In the genomic region with DNA sequence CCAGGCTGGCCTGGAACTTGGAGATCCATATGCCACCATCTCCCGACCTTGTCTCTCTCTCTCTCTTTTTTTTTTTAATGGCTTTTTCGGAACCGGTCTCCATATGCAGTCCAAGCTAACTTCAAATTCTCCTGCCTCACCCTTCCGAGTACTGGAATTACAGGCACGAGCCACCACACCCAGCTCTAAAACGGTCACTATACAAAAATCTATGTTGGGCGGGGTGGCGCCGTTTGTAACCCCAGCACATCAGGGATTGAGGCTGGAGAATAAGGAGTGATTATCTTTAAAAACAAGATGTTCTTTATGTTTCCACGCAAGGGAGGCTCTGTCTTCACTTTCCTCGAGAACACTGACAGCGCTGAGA, we compare ENCODE assay signal across 8 mouse cellular contexts. TPM values are rescaled to one million over a fixed set of nuclear protein-coding genes. Genes with fewer than 3 reads are reported as not detected.
DNase-seq lines count a peak whose midpoint lies in the region; ATAC-seq lines count a peak whose summit lies in the region.

No protein-coding gene starts in this region.

- H3K27me3 ChIP-seq in kidney, embryonic 15.5 days, result no peaks in the 10 kb centered on the region
- H3K27me3 ChIP-seq in embryonic facial prominence, embryonic 10.5 days (replicated peaks; ENCODE audit: low read depth, poor library complexity, severe bottlenecking), result no peaks in the 10 kb centered on the region
- H3K27me3 ChIP-seq in hindbrain, embryonic 16.5 days (replicated peaks; ENCODE audit: control insufficient read depth, insufficient read depth, low read length), result no peaks in the 10 kb centered on the region
- no peaks in the 10 kb centered on the region for H3K27me3 ChIP-seq in midbrain, embryonic 15.5 days (replicated peaks)

- 4% methylated on average over 12 of the region's 12 CpGs for WGBS in kidney, embryonic 15.5 days
- WGBS in embryonic facial prominence, embryonic 10.5 days, result 6% methylated on average over 12 of the region's 12 CpGs
- WGBS in hindbrain, embryonic 16.5 days, result 4% methylated on average over 12 of the region's 12 CpGs
- WGBS in midbrain, embryonic 15.5 days, result 7% methylated on average over 12 of the region's 12 CpGs

- no peaks in the 10 kb centered on the region for H3K9me3 ChIP-seq in kidney, embryonic 15.5 days (replicated peaks)
- no peaks in the 10 kb centered on the region for H3K9me3 ChIP-seq in embryonic facial prominence, embryonic 10.5 days
- no peaks in the 10 kb centered on the region for H3K9me3 ChIP-seq in hindbrain, embryonic 16.5 days (ENCODE audit: control insufficient read depth, low read length)
- no peaks in the 10 kb centered on the region for H3K9me3 ChIP-seq in midbrain, embryonic 15.5 days

- peak overlapping the region; percentile 71 for H3K4me3 ChIP-seq in kidney, embryonic 15.5 days (replicated peaks)
- peak overlapping the region; percentile 76 for H3K4me3 ChIP-seq in embryonic facial prominence, embryonic 10.5 days
- peak overlapping the region; percentile 85 for H3K4me3 ChIP-seq in hindbrain, embryonic 16.5 days (ENCODE audit: low read length)
- peak overlapping the region; percentile 86 for H3K4me3 ChIP-seq in midbrain, embryonic 15.5 days

- peak overlapping the region; percentile 72 for H3K9ac ChIP-seq in kidney, embryonic 15.5 days
- H3K9ac ChIP-seq in hindbrain, embryonic 16.5 days (ENCODE audit: low read depth, low read length), result peak overlapping the region; percentile 92
- peak overlapping the region; percentile 89 for H3K9ac ChIP-seq in midbrain, embryonic 15.5 days

- peak overlapping the region; percentile 94 for H3K27ac ChIP-seq in kidney, embryonic 15.5 days
- peak overlapping the region; percentile 91 for H3K27ac ChIP-seq in embryonic facial prominence, embryonic 10.5 days (replicated peaks)
- peak overlapping the region; percentile 98 for H3K27ac ChIP-seq in hindbrain, embryonic 16.5 days (ENCODE audit: low read depth, low read length)
- H3K27ac ChIP-seq in midbrain, embryonic 15.5 days, result peak overlapping the region; percentile 97

- H3K36me3 ChIP-seq in kidney, embryonic 15.5 days, result peaks cover 33% of the 10 kb centered on the region
- H3K36me3 ChIP-seq in embryonic facial prominence, embryonic 10.5 days (replicated peaks), result peaks cover 47% of the 10 kb centered on the region
- H3K36me3 ChIP-seq in hindbrain, embryonic 16.5 days (ENCODE audit: control insufficient read depth, insufficient read depth, low read length), result peaks cover 7% of the 10 kb centered on the region
- H3K36me3 ChIP-seq in midbrain, embryonic 15.5 days (replicated peaks), result peaks cover 10% of the 10 kb centered on the region

- DNase-seq in kidney, postnatal 36 days, result no peak
- no peak for DNase-seq in embryonic facial prominence, embryonic 10.5 days (ENCODE audit: low spot score)
- no peak for DNase-seq in thymus, postnatal 25 days
- DNase-seq in left cerebral cortex, adult 8-10 months (ENCODE audit: low spot score in 2 of 2), result no peak

- H3K4me2 ChIP-seq in kidney, embryonic 15.5 days, result peak overlapping the region; percentile 65
- peak overlapping the region; percentile 74 for H3K4me2 ChIP-seq in hindbrain, embryonic 16.5 days (ENCODE audit: low read length)
- H3K4me2 ChIP-seq in midbrain, embryonic 15.5 days, result peak overlapping the region; percentile 58

- ATAC-seq in kidney, embryonic 15.5 days (replicated peaks; ENCODE audit: low FRiP score), result no peak
- ATAC-seq in hindbrain, embryonic 16.5 days, result peak; percentile 8; the same call in 1 of the 2 replicates
- peak; percentile 10; the same call in 1 of the 2 replicates for ATAC-seq in midbrain, embryonic 15.5 days (replicated peaks)
- ATAC-seq in granulocyte monocyte progenitor cell, adult 5-6 weeks (replicated peaks; ENCODE audit: poor library complexity, severe bottlenecking), result no peak

- H3K4me1 ChIP-seq in kidney, embryonic 15.5 days, result peaks cover 25% of the 10 kb centered on the region
- H3K4me1 ChIP-seq in embryonic facial prominence, embryonic 10.5 days, result peaks cover 30% of the 10 kb centered on the region
- H3K4me1 ChIP-seq in hindbrain, embryonic 16.5 days (ENCODE audit: control insufficient read depth, insufficient read depth, low read depth, low read length), result peaks cover 12% of the 10 kb centered on the region
- H3K4me1 ChIP-seq in midbrain, embryonic 15.5 days, result peaks cover 22% of the 10 kb centered on the region

RNA-seq across cellular contexts. Expression of a gene that starts 0.3 kb away (rescaled TPM):
- 58.0 and 65.7 TPM in 2 replicates for polyA plus RNA-seq in kidney, embryonic 15.5 days (2015; fragmentation: Nextera tagmentation; extraction: Ambion mirVana)
- polyA plus RNA-seq in embryonic facial prominence, embryonic 10.5 days (2016; fragmentation: Nextera tagmentation; extraction: Ambion mirVana), result 64.6 and 65.1 TPM in 2 replicates
- polyA plus RNA-seq in hindbrain, embryonic 16.5 days (2015; fragmentation: Nextera tagmentation; extraction: Ambion mirVana), result 20.8 and 22.3 TPM in 2 replicates
- 18.6 and 18.9 TPM in 2 replicates for polyA plus RNA-seq in midbrain, embryonic 15.5 days (2015; fragmentation: Nextera tagmentation; extraction: Ambion mirVana)
- total RNA-seq in granulocyte monocyte progenitor cell, adult 5-6 weeks (2014; fragmentation: Nextera tagmentation), result 66.8 and 88.9 TPM in 2 replicates
- 41.5 and 46.0 TPM in 2 replicates for total RNA-seq in granulocyte monocyte progenitor cell, adult 5-6 weeks (2017)
- 1 to 10 TPM; 2.6 to 3.4 (median 3.0) TPM for total RNA-seq in left cerebral cortex, adult 8-10 months (2022)

RNA-seq across cellular contexts. Expression of a gene that starts 4.6 kb away (rescaled TPM):
- polyA plus RNA-seq in kidney, embryonic 15.5 days (2015; fragmentation: Nextera tagmentation; extraction: Ambion mirVana), result 20.8 and 23.2 TPM in 2 replicates
- polyA plus RNA-seq in embryonic facial prominence, embryonic 10.5 days (2016; fragmentation: Nextera tagmentation; extraction: Ambion mirVana), result 27.4 and 29.7 TPM in 2 replicates
- 18.9 and 24.4 TPM in 2 replicates for polyA plus RNA-seq in hindbrain, embryonic 16.5 days (2015; fragmentation: Nextera tagmentation; extraction: Ambion mirVana)
- 20.3 and 23.3 TPM in 2 replicates for polyA plus RNA-seq in midbrain, embryonic 15.5 days (2015; fragmentation: Nextera tagmentation; extraction: Ambion mirVana)
- total RNA-seq in granulocyte monocyte progenitor cell, adult 5-6 weeks (2014; fragmentation: Nextera tagmentation), result 56.9 and 60.9 TPM in 2 replicates
- total RNA-seq in granulocyte monocyte progenitor cell, adult 5-6 weeks (2017), result 15.0 and 17.4 TPM in 2 replicates
- total RNA-seq in left cerebral cortex, adult 8-10 months (2022), result 10 to 100 TPM in 2 of 4 experiments, 1 to 10 TPM in 2; 9.1 to 15.0 (median 10.9) TPM

RNA-seq across cellular contexts. Expression of a gene that starts 18.8 kb away (rescaled TPM):
- 40.9 and 42.4 TPM in 2 replicates for polyA plus RNA-seq in kidney, embryonic 15.5 days (2015; fragmentation: Nextera tagmentation; extraction: Ambion mirVana)
- polyA plus RNA-seq in embryonic facial prominence, embryonic 10.5 days (2016; fragmentation: Nextera tagmentation; extraction: Ambion mirVana), result 52.6 and 60.7 TPM in 2 replicates
- 25.0 and 33.3 TPM in 2 replicates for polyA plus RNA-seq in hindbrain, embryonic 16.5 days (2015; fragmentation: Nextera tagmentation; extraction: Ambion mirVana)
- polyA plus RNA-seq in midbrain, embryonic 15.5 days (2015; fragmentation: Nextera tagmentation; extraction: Ambion mirVana), result 36.3 and 40.4 TPM in 2 replicates
- total RNA-seq in granulocyte monocyte progenitor cell, adult 5-6 weeks (2014; fragmentation: Nextera tagmentation), result 79.2 and 111 TPM in 2 replicates
- 44.3 and 57.8 TPM in 2 replicates for total RNA-seq in granulocyte monocyte progenitor cell, adult 5-6 weeks (2017)
- total RNA-seq in left cerebral cortex, adult 8-10 months (2022), result 10 to 100 TPM; 28.1 to 30.6 (median 29.0) TPM

RNA-seq across cellular contexts. Expression of a gene that starts 19.5 kb away (rescaled TPM):
- polyA plus RNA-seq in kidney, embryonic 15.5 days (2015; fragmentation: Nextera tagmentation; extraction: Ambion mirVana), result 16.5 TPM in 2 replicates
- 18.4 and 21.2 TPM in 2 replicates for polyA plus RNA-seq in embryonic facial prominence, embryonic 10.5 days (2016; fragmentation: Nextera tagmentation; extraction: Ambion mirVana)
- 9.3 and 11.2 TPM in 2 replicates for polyA plus RNA-seq in hindbrain, embryonic 16.5 days (2015; fragmentation: Nextera tagmentation; extraction: Ambion mirVana)
- 9.0 and 10.7 TPM in 2 replicates for polyA plus RNA-seq in midbrain, embryonic 15.5 days (2015; fragmentation: Nextera tagmentation; extraction: Ambion mirVana)
- total RNA-seq in granulocyte monocyte progenitor cell, adult 5-6 weeks (2014; fragmentation: Nextera tagmentation), result 103 and 159 TPM in 2 replicates
- 23.7 and 28.6 TPM in 2 replicates for total RNA-seq in granulocyte monocyte progenitor cell, adult 5-6 weeks (2017)
- 10 to 100 TPM; 13.8 to 21.2 (median 18.2) TPM for total RNA-seq in left cerebral cortex, adult 8-10 months (2022)

RNA-seq across cellular contexts. Expression of a gene that starts 22.7 kb away (rescaled TPM):
- polyA plus RNA-seq in kidney, embryonic 15.5 days (2015; fragmentation: Nextera tagmentation; extraction: Ambion mirVana), result 951 and 997 TPM in 2 replicates
- 1,654 and 1,662 TPM in 2 replicates for polyA plus RNA-seq in embryonic facial prominence, embryonic 10.5 days (2016; fragmentation: Nextera tagmentation; extraction: Ambion mirVana)
- polyA plus RNA-seq in hindbrain, embryonic 16.5 days (2015; fragmentation: Nextera tagmentation; extraction: Ambion mirVana), result 1,705 and 1,762 TPM in 2 replicates
- polyA plus RNA-seq in midbrain, embryonic 15.5 days (2015; fragmentation: Nextera tagmentation; extraction: Ambion mirVana), result 1,854 and 1,858 TPM in 2 replicates
- 640 and 699 TPM in 2 replicates for total RNA-seq in granulocyte monocyte progenitor cell, adult 5-6 weeks (2014; fragmentation: Nextera tagmentation)
- 874 and 1,022 TPM in 2 replicates for total RNA-seq in granulocyte monocyte progenitor cell, adult 5-6 weeks (2017)
- total RNA-seq in left cerebral cortex, adult 8-10 months (2022), result 100 to 1,000 TPM; 430 to 459 (median 451) TPM

Comparison
In these comparisons a context has a peak if more than half of its experiments do, and no peak if none do; other contexts are left out.
1. ATAC-seq: peak in hindbrain, embryonic 16.5 days (single experiment) and midbrain, embryonic 15.5 days (single experiment); none in kidney, embryonic 15.5 days (single experiment) and granulocyte monocyte progenitor cell, adult 5-6 weeks (single experiment).
2. Peak in every context shown above with its lines, with median percentiles within 50 percentile points of each other: H3K27ac ChIP-seq, H3K4me2 ChIP-seq, H3K4me3 ChIP-seq and H3K9ac ChIP-seq.